28 mouse cellular contexts compared by ENCODE assay signal in genomic region chr19:28227526-28227925, GRCm38 (mm10).
DNase-seq lines count a peak whose midpoint lies in the region; ATAC-seq and TF ChIP-seq lines count a peak whose summit lies in the region.
"Had no signal": no experiment of that assay in that cellular context is flagged by ENCODE, and none has a peak within 500 bp of the region (broad histone marks: within the 10 kb centered on the region; RNA-seq: fewer than 3 reads in every experiment).

No protein-coding gene starts in this region.

- TF ChIP-seq POLR2A in brain, embryonic 14.5 days (IDR thresholded peaks at IDR 0.05; ENCODE audit: borderline replicate concordance, extremely low read depth, insufficient read depth, insufficient read length, poor library complexity, severe bottlenecking): no peak

- no peaks in the 10 kb centered on the region for H3K9me3 ChIP-seq in embryonic facial prominence, embryonic 13.5 days
- H3K9me3 ChIP-seq: heart, embryonic 13.5 days; kidney, embryonic 15.5 days; liver, embryonic 12.5 days; megakaryocyte, embryonic 14.5 days; midbrain, embryonic 15.5 days had no signal

- WGBS in embryonic facial prominence, embryonic 13.5 days: 50% methylated on average over 10 of the region's 10 CpGs

- H3K4me3 ChIP-seq in embryonic facial prominence, embryonic 13.5 days: no peak overlapping the region
- H3K4me3 ChIP-seq: heart, embryonic 13.5 days; kidney, embryonic 15.5 days; left cerebral cortex, adult 2 months; liver, embryonic 12.5 days; megakaryocyte, embryonic 14.5 days; midbrain, embryonic 15.5 days had no signal

- no peaks in the 10 kb centered on the region for H3K27me3 ChIP-seq in embryonic facial prominence, embryonic 13.5 days
- H3K27me3 ChIP-seq: heart, embryonic 13.5 days; kidney, embryonic 15.5 days; liver, embryonic 12.5 days; megakaryocyte, embryonic 14.5 days; midbrain, embryonic 15.5 days had no signal

- no peak overlapping the region for H3K4me2 ChIP-seq in embryonic facial prominence, embryonic 13.5 days
- H3K4me2 ChIP-seq: heart, embryonic 13.5 days; hindbrain, embryonic 14.5 days; kidney, embryonic 15.5 days; liver, embryonic 12.5 days; midbrain, embryonic 15.5 days had no signal

- peak; percentile 66 for DNase-seq in heart, adult 11 months
- no peak for DNase-seq in heart, adult 18-20 months
- DNase-seq in brain, embryonic 14.5 days (ENCODE audit: low read depth): peak; percentile 59
- peak; percentile 59 for DNase-seq in retina, embryonic 14.5 days (ENCODE audit: low spot score)
- DNase-seq in T-cell, adult 2 months (ENCODE audit: low spot score): no peak
- DNase-seq: adrenal gland, postnatal 10 days; B cell, adult 2 months; cerebellum, adult 11-12 months; cerebellum, postnatal 10 days; gastrocnemius, postnatal 14 days; heart, postnatal 10 days; kidney, adult 18-20 months; kidney, postnatal 25 days; liver, postnatal 0 days; lung, postnatal 4 days; right cerebral cortex, postnatal 4 days; thymus, adult 18-20 months; thymus, postnatal 25 days had no signal

- TF ChIP-seq CTCF in brain, embryonic 14.5 days (IDR thresholded peaks at IDR 0.05; ENCODE audit: borderline replicate concordance, extremely low read depth, insufficient read depth, insufficient read length): no peak

- ATAC-seq in embryonic facial prominence, embryonic 13.5 days (ENCODE audit: insufficient number of reproducible peaks, insufficient read depth, low FRiP score, low TSS enrichment, low read depth): no peak
- ATAC-seq in frontal cortex, adult (ENCODE audit: low TSS enrichment): no peak
- ATAC-seq: liver, embryonic 12.5 days; liver, postnatal 0 days; midbrain, embryonic 15.5 days had no signal

- H3K36me3 ChIP-seq in embryonic facial prominence, embryonic 13.5 days: no peaks in the 10 kb centered on the region
- H3K36me3 ChIP-seq: heart, embryonic 13.5 days; kidney, embryonic 15.5 days; liver, embryonic 12.5 days; midbrain, embryonic 15.5 days had no signal

- H3K4me1 ChIP-seq in embryonic facial prominence, embryonic 13.5 days: peaks cover 18% of the 10 kb centered on the region
- H3K4me1 ChIP-seq: heart, embryonic 13.5 days; kidney, embryonic 15.5 days; liver, embryonic 12.5 days; megakaryocyte, embryonic 14.5 days; midbrain, embryonic 15.5 days had no signal

- H3K27ac ChIP-seq in embryonic facial prominence, embryonic 13.5 days: peak overlapping the region; percentile 80
- H3K27ac ChIP-seq: heart, embryonic 13.5 days; hindbrain, embryonic 14.5 days; kidney, embryonic 15.5 days; left cerebral cortex, adult 2 months; liver, embryonic 12.5 days; midbrain, embryonic 15.5 days; stomach, postnatal 0 days had no signal

- no peak overlapping the region for H3K9ac ChIP-seq in embryonic facial prominence, embryonic 13.5 days
- H3K9ac ChIP-seq: heart, embryonic 13.5 days; hindbrain, embryonic 14.5 days; kidney, embryonic 15.5 days; liver, embryonic 12.5 days; liver, postnatal 0 days; midbrain, embryonic 15.5 days had no signal

Comparison
In these comparisons a context has a peak if more than half of its experiments do, and no peak if none do; other contexts are left out.
1. DNase-seq: peak in heart, adult 11 months (single experiment), brain, embryonic 14.5 days (single experiment) and retina, embryonic 14.5 days (single experiment); none in heart, adult 18-20 months (0 of 2) and T-cell, adult 2 months (single experiment).